Mouse (Mus musculus) midbrain, embryonic 11.5 days (tissue): ENCODE results near the gene Gm15319. TPM values are rescaled to one million over a fixed set of nuclear protein-coding genes. Genes with fewer than 3 reads are reported as not detected.
"Not testable (repeated sequence)": the region's sequence is repeated elsewhere in the genome, so short reads cannot be mapped to it uniquely, and the experiment has no call there.

Experiments used
- ATAC-seq: fragments of 200-750 bp; cut with Nextera tagmentation; 2 replicates; pipeline ENCODE4 v1.8.0; 2017; ENCODE audit warnings: moderate TSS enrichment, moderate library complexity; ENCODE audit not compliant: low FRiP score
- DNase-seq: peaks from one replicate; pipeline ENCODE4 v3.0.0; 2015; ENCODE audit warnings: low spot score; ENCODE audit errors: missing footprints
- H3K27ac ChIP-seq: fragments of 300-500 bp; sonication (generic); 2 replicates; pipeline ENCODE4 v1.5.1; 2014; ENCODE audit warnings: low read depth, low read length
- H3K27me3 ChIP-seq: fragments of 300-500 bp; sonication (generic); 2 replicates; pipeline ENCODE4 v1.6.1; 2014; ENCODE audit warnings: mild to moderate bottlenecking, low read length, moderate library complexity, mixed read lengths; ENCODE audit not compliant: control insufficient read depth, insufficient read depth
- H3K36me3 ChIP-seq: fragments of 300-500 bp; sonication (generic); 2 replicates; pipeline ENCODE4 v1.6.1; 2014; ENCODE audit warnings: mild to moderate bottlenecking, low read length, moderate library complexity, mixed read lengths; ENCODE audit not compliant: control insufficient read depth, insufficient read depth
- H3K4me1 ChIP-seq: fragments of 300-500 bp; sonication (generic); 2 replicates; pipeline ENCODE4 v1.6.1; 2014; ENCODE audit warnings: low read length; ENCODE audit not compliant: control insufficient read depth, insufficient read depth
- H3K4me2 ChIP-seq: fragments of 300-500 bp; sonication (generic); 2 replicates; pipeline ENCODE4 v1.6.1; 2014; ENCODE audit warnings: mild to moderate bottlenecking, moderate library complexity
- H3K4me3 ChIP-seq: fragments of 300-500 bp; sonication (generic); 2 replicates; pipeline ENCODE4 v1.5.1; 2014; ENCODE audit warnings: low read depth, low read length
- H3K9ac ChIP-seq: fragments of 300-500 bp; sonication (generic); 2 replicates; pipeline ENCODE4 v1.6.1; 2014; ENCODE audit warnings: low read length
- H3K9me3 ChIP-seq: fragments of 300-500 bp; sonication (generic); 2 replicates; pipeline ENCODE4 v1.6.1; 2016; ENCODE audit warnings: low read length; ENCODE audit not compliant: control insufficient read depth
- WGBS: fragments of 180-500 bp; shearing (Covaris S2); extraction: QIAGEN DNeasy Blood & Tissue Kit; methylation state at CpG from one replicate; pipeline ENCODE4 v1.1.7; 2014; 5-methylcytosine and 5-hydroxymethylcytosine counted together
- polyA plus RNA-seq: library from polyadenylated mRNA; unstranded; fragments of >200 nt; fragmentation: Nextera tagmentation; extraction: Ambion mirVana; gene quantifications from 2 replicates; pipeline ENCODE4 v1.2.1, GENCODE M21; 2014

Gm15319 gene
- polyA plus RNA-seq, 1 experiment from 2014 or later, result not detected

GRCm38 (mm10) chr8:20302759-20303158 is 60.3 kb downstream of the Gm15319 start:
- not testable (repeated sequence) for H3K27me3 ChIP-seq, H3K4me1 ChIP-seq, DNase-seq, H3K27ac ChIP-seq, H3K9ac ChIP-seq, H3K9me3 ChIP-seq, H3K4me3 ChIP-seq, ATAC-seq, H3K36me3 ChIP-seq, H3K4me2 ChIP-seq
- WGBS, result 94% methylated on average over 5 of the region's 6 CpGs

DNA sequence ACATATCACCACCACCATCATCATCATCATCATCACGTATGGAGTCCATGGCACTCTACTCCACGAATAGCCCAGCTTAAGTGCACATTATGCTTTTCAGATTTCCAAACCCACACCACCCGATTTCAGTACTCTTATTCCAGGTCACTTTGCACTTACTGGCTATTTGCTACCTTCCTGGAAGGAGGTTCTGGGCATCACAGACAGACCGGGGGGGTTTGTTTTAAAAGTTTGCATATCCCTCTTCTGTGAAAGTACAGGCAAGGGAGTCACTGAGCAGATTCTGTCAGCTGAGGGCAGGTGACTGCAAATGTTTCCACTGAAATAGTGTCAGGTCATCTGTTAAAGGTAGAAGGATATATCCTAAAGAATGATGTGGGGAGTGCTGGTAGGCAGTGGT is 63.0 kb downstream of the Gm15319 start:
- ATAC-seq, H3K4me2 ChIP-seq, H3K4me1 ChIP-seq, DNase-seq, H3K27ac ChIP-seq, H3K27me3 ChIP-seq, H3K9ac ChIP-seq, H3K36me3 ChIP-seq, H3K4me3 ChIP-seq, H3K9me3 ChIP-seq: not testable (repeated sequence)
- 79% methylated on average over 4 of the region's 4 CpGs for WGBS

DNA sequence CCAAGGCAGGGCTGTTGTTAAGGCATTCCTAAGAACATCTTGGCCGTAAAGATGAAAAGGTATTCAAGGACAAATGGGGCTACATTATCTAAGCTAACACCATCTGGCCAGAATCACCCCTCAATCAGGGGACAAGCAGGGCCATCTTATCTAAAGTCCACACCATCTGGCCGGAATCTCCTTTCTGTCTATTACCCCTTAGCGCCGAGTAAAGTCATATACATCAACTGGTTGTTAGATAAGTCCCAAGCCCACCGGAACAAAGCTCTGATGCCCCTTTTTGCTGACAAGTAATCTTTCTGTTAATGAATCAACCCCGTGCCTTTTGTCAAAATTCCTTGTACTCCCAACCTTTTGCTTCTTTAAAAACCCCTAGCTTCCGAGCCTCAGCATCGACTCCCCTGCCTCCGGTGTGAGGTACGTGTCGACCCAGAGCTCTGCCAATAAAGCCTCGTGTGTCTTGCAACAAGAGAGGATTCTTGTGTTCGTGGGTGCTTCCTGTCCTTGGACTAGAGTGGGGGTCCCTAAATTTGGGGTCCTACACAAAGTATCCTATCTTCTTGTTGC is 65.0 kb downstream of the Gm15319 start:
- peak; percentile 80 for DNase-seq

DNA sequence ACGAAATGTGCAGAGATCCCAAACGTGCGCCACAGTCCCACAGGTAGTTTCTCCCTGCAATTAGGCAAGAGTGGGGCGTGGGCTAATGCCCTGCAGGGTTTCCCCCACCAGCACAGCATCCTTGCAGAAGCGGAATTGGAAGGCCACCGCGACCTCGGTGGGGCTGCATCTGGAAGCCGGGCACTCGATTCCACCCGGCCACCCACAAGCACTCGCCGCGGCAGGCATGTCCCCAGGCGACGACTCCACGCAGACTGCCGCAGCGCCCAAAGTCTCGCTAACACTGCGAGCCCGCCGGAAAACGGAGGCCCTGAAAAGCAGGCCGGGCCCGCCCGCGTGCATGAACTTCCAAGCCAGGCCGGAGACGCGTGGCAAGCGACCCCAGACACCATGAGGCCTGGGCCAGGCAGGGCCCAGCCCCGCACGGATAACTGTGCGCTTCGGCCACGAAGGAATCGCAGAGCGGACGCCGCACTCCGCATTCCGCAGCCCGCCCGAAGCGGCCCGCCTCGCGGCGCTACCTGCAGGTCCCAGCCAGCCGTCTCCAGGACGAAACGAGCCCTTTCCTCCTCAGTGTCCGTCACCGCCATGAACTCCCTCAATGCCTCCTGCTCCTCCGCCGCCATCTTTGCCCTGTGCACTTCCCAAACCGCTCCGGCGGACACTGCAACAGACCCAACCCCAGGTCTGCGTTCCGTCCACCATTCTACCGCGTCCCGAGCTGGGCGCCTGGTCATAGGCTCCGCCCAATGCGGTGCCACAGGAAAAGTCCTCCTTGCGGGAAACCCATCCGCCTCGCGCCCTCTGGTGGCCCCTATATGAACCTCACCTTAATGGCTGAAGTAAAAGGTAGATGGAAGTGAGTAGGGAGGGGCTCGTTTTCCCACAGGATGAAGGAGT is 66.0 kb downstream of the Gm15319 start:
- ATAC-seq (peak; percentile 99), DNase-seq (peak; percentile 93)
- not testable (repeated sequence) for H3K36me3 ChIP-seq, H3K27me3 ChIP-seq, H3K4me1 ChIP-seq, H3K9me3 ChIP-seq
- H3K27ac ChIP-seq, result peak overlapping the region; percentile 51; the same call in 1 of the 2 replicates
- H3K4me3 ChIP-seq, result peak overlapping the region; percentile 56
- WGBS, result 19% methylated on average over 60 of the region's 73 CpGs
- peak overlapping the region; percentile 46 for H3K4me2 ChIP-seq
- H3K9ac ChIP-seq, result peak overlapping the region; percentile 78

More for the DNA sequence above, 65.0 kb downstream of the Gm15319 start:
- H3K27ac ChIP-seq, H3K4me2 ChIP-seq, H3K36me3 ChIP-seq, ATAC-seq, H3K9ac ChIP-seq, H3K9me3 ChIP-seq, H3K4me1 ChIP-seq, H3K4me3 ChIP-seq, H3K27me3 ChIP-seq: not testable (repeated sequence)
- 87% methylated on average over 11 of the region's 13 CpGs for WGBS

GRCm38 (mm10) chr8:20295881-20296280 is 67.1 kb downstream of the Gm15319 start:
- 75% methylated on average over 2 of the region's 4 CpGs for WGBS
- ATAC-seq, DNase-seq: not testable (repeated sequence)

DNA sequence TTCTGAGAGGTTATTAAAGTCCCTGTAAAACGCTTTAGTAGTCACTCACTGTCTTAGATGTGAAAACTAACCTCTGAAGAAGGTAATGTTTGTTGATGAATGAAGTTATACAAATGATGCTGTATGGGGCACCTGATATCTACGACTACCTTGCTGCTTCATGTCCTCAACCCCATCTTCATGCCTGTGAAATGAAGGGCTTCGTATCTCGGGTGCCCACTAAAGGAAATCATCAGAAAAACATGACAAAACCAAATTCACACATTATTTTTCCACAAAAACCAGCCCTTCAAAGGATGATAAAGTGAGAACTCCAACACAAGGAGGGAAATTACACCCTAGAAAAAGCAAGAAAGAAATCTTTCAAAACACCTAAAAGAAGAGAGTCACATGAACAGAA is 68.2 kb downstream of the Gm15319 start:
- not testable (repeated sequence) for H3K4me2 ChIP-seq, DNase-seq, H3K4me3 ChIP-seq, H3K9me3 ChIP-seq, H3K27me3 ChIP-seq, H3K9ac ChIP-seq, H3K27ac ChIP-seq, H3K4me1 ChIP-seq, H3K36me3 ChIP-seq, ATAC-seq
- 96% methylated on average over 4 of the region's 4 CpGs for WGBS

More at GRCm38 (mm10) chr8:20295881-20296280, 67.1 kb downstream of the Gm15319 start:
- H3K36me3 ChIP-seq, H3K4me3 ChIP-seq, H3K9ac ChIP-seq, H3K4me2 ChIP-seq, H3K27me3 ChIP-seq, H3K4me1 ChIP-seq, H3K27ac ChIP-seq, H3K9me3 ChIP-seq: not testable (repeated sequence)

DNA sequence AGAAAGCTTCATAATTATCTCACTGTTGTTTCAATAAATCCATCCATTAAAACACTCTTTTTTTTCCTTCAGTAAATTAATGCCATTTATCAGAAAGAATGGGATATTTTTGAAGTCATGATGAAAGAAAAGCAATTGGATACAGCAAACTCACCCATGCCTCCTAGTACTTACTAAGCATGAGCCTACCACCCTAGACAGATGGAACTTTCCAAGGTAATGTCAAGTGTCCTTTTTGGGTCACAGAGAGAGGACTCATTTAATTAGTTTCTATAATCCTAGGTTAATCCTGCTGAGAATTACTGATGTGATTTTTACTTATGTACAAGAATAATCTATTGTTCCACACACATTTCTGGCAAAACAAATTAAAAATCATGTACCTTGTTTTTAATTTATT is 69.0 kb downstream of the Gm15319 start:
- not testable (repeated sequence) for ATAC-seq, H3K9me3 ChIP-seq

DNA sequence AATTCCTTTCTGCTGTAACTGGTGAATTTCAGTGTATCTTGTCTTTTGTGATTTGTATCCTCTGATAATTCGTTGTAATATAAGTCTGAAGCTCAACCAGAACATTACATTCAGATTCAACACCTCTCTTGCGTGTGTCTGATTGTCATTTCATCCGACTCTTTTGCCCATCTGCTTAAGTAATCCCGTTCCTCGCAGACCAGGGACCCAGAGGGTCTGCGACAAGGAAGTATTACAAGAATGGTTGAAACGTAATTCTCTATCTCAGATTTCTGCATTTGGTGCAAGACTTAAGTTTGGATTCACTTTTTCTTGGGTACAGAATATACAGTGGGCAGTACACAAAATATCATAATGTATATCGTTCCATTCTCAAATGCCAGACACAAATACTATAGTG is 73.0 kb downstream of the Gm15319 start:
- H3K27me3 ChIP-seq, H3K4me2 ChIP-seq, ATAC-seq, H3K9me3 ChIP-seq, DNase-seq, H3K9ac ChIP-seq, H3K4me3 ChIP-seq, H3K27ac ChIP-seq, H3K36me3 ChIP-seq, H3K4me1 ChIP-seq: not testable (repeated sequence)
- 91% methylated on average over 4 of the region's 8 CpGs for WGBS

More for the DNA sequence above, 69.0 kb downstream of the Gm15319 start:
- not testable (repeated sequence) for H3K4me1 ChIP-seq, H3K27ac ChIP-seq, DNase-seq, H3K4me2 ChIP-seq, H3K4me3 ChIP-seq, H3K27me3 ChIP-seq, H3K9ac ChIP-seq, H3K36me3 ChIP-seq

DNA sequence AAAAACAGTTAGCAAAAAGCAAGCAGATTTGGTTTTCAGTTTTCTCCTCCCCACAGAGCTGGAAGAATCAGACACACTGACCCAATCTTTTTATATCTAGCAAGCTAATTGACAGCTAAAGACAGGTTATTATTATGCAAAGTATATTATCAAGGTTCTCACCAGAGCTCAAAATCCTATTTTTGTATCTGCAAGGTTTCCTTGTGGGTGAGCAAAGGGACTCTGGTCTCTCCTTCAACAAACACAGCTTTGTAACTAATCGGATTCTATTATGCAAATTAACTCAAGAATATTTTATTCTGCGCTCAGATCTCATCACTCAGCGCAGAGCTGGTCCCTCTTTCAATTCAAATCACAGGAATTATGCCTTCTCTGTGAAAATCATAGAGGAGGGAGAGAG is 74.1 kb downstream of the Gm15319 start:
- not testable (repeated sequence) for H3K27me3 ChIP-seq, H3K36me3 ChIP-seq, H3K4me2 ChIP-seq, H3K27ac ChIP-seq, H3K9ac ChIP-seq, H3K9me3 ChIP-seq, H3K4me1 ChIP-seq, H3K4me3 ChIP-seq, DNase-seq, ATAC-seq
- WGBS, result 92% methylated on average over 1 of the region's 3 CpGs
